Mouse (Mus musculus): ENCODE data around the gene Atxn1. TPM values are rescaled to one million over a fixed set of nuclear protein-coding genes. Genes with fewer than 3 reads are reported as not detected.

The Atxn1 gene
- polyA plus RNA-seq, 1 experiment, result 34.1 TPM

GRCm38 (mm10) chr13:45990486-45990885 is 25.7 kb upstream of the Atxn1 start:
- TF ChIP-seq CTCF (IDR thresholded peaks at IDR 0.05; ENCODE audit: extremely low read depth, insufficient read depth, low read length), result no peak
- peaks cover 3% of the 10 kb centered on the region for H3K4me1 ChIP-seq (ENCODE audit: control insufficient read depth, insufficient read depth, low read length)

GRCm38 (mm10) chr13:45979246-45979645 is 14.4 kb upstream of the Atxn1 start:
- TF ChIP-seq POLR2A (IDR thresholded peaks at IDR 0.05; ENCODE audit: extremely low read depth, insufficient read depth, low read length) (no peak), CTCF (IDR thresholded peaks at IDR 0.05; ENCODE audit: extremely low read depth, insufficient read depth, low read length) (no peak)
- Histone ChIP-seq H3K27ac (ENCODE audit: insufficient read depth, low read length) (no peak overlapping the region), H3K4me1 (ENCODE audit: control insufficient read depth, insufficient read depth, low read length) (no peaks in the 10 kb centered on the region), H3K4me3 (ENCODE audit: insufficient read depth, low read length) (no peak overlapping the region)

More at GRCm38 (mm10) chr13:45990486-45990885, 25.7 kb upstream of the Atxn1 start:
- no peak overlapping the region for H3K27ac ChIP-seq (ENCODE audit: insufficient read depth, low read length)
- H3K4me3 ChIP-seq (ENCODE audit: insufficient read depth, low read length), result no peak overlapping the region

GRCm38 (mm10) chr13:45976894-45977293 is 12.1 kb upstream of the Atxn1 start:
- Histone ChIP-seq H3K4me3 (ENCODE audit: insufficient read depth, low read length) (no peak overlapping the region), H3K4me1 (ENCODE audit: control insufficient read depth, insufficient read depth, low read length) (no peaks in the 10 kb centered on the region), H3K27ac (ENCODE audit: insufficient read depth, low read length) (no peak overlapping the region)
- TF ChIP-seq CTCF (IDR thresholded peaks at IDR 0.05; ENCODE audit: extremely low read depth, insufficient read depth, low read length) (peak; percentile 81), POLR2A (IDR thresholded peaks at IDR 0.05; ENCODE audit: extremely low read depth, insufficient read depth, low read length) (no peak)

- Histone ChIP-seq H3K4me1 (ENCODE audit: control insufficient read depth, insufficient read depth, low read length) (no peaks in the 10 kb centered on the region), H3K27ac (ENCODE audit: insufficient read depth, low read length) (no peak overlapping the region), H3K4me3 (ENCODE audit: insufficient read depth, low read length) (no peak overlapping the region)
- TF ChIP-seq CTCF (IDR thresholded peaks at IDR 0.05; ENCODE audit: extremely low read depth, insufficient read depth, low read length) (no peak), POLR2A (IDR thresholded peaks at IDR 0.05; ENCODE audit: extremely low read depth, insufficient read depth, low read length) (no peak)
These were observed 9.8 kb upstream of the Atxn1 start for GRCm38 (mm10) chr13:45974651-45975050.

- Histone ChIP-seq H3K4me1 (ENCODE audit: control insufficient read depth, insufficient read depth, low read length) (no peaks in the 10 kb centered on the region), H3K4me3 (ENCODE audit: insufficient read depth, low read length) (no peak overlapping the region), H3K27ac (ENCODE audit: insufficient read depth, low read length) (no peak overlapping the region)
- no peak for TF ChIP-seq POLR2A (IDR thresholded peaks at IDR 0.05; ENCODE audit: extremely low read depth, insufficient read depth, low read length)
- TF ChIP-seq CTCF (IDR thresholded peaks at IDR 0.05; ENCODE audit: extremely low read depth, insufficient read depth, low read length), result no peak
These were observed 9.2 kb upstream of the Atxn1 start for GRCm38 (mm10) chr13:45973972-45974490.

GRCm38 (mm10) chr13:45970920-45971536 is 6.2 kb upstream of the Atxn1 start:
- H3K4me1 ChIP-seq (ENCODE audit: control insufficient read depth, insufficient read depth, low read length), result no peaks in the 10 kb centered on the region

GRCm38 (mm10) chr13:45968206-45968605 is 3.4 kb upstream of the Atxn1 start:
- no peak for TF ChIP-seq POLR2A (IDR thresholded peaks at IDR 0.05; ENCODE audit: extremely low read depth, insufficient read depth, low read length)
- no peak for TF ChIP-seq CTCF (IDR thresholded peaks at IDR 0.05; ENCODE audit: extremely low read depth, insufficient read depth, low read length)
- Histone ChIP-seq H3K27ac (ENCODE audit: insufficient read depth, low read length) (no peak overlapping the region), H3K4me3 (ENCODE audit: insufficient read depth, low read length) (no peak overlapping the region)

More at GRCm38 (mm10) chr13:45970920-45971536, 6.2 kb upstream of the Atxn1 start:
- Histone ChIP-seq H3K4me3 (ENCODE audit: insufficient read depth, low read length) (no peak overlapping the region), H3K27ac (ENCODE audit: insufficient read depth, low read length) (no peak overlapping the region)
- no peak for TF ChIP-seq POLR2A (IDR thresholded peaks at IDR 0.05; ENCODE audit: extremely low read depth, insufficient read depth, low read length)
- TF ChIP-seq CTCF (IDR thresholded peaks at IDR 0.05; ENCODE audit: extremely low read depth, insufficient read depth, low read length), result no peak

GRCm38 (mm10) chr13:45967371-45967770 is 2.6 kb upstream of the Atxn1 start:
- Histone ChIP-seq H3K27ac (ENCODE audit: insufficient read depth, low read length) (no peak overlapping the region), H3K4me3 (ENCODE audit: insufficient read depth, low read length) (no peak overlapping the region), H3K4me1 (ENCODE audit: control insufficient read depth, insufficient read depth, low read length) (no peaks in the 10 kb centered on the region)
- no peak for TF ChIP-seq CTCF (IDR thresholded peaks at IDR 0.05; ENCODE audit: extremely low read depth, insufficient read depth, low read length)
- no peak for TF ChIP-seq POLR2A (IDR thresholded peaks at IDR 0.05; ENCODE audit: extremely low read depth, insufficient read depth, low read length)

More at GRCm38 (mm10) chr13:45968206-45968605, 3.4 kb upstream of the Atxn1 start:
- H3K4me1 ChIP-seq (ENCODE audit: control insufficient read depth, insufficient read depth, low read length), result no peaks in the 10 kb centered on the region

- TF ChIP-seq CTCF (IDR thresholded peaks at IDR 0.05; ENCODE audit: extremely low read depth, insufficient read depth, low read length), result peak; percentile 39; the same call in 1 of the 2 replicates
- no peak for TF ChIP-seq POLR2A (IDR thresholded peaks at IDR 0.05; ENCODE audit: extremely low read depth, insufficient read depth, low read length)
- Histone ChIP-seq H3K4me3 (ENCODE audit: insufficient read depth, low read length) (peak overlapping the region; percentile 84; the same call in 1 of the 2 replicates), H3K4me1 (ENCODE audit: control insufficient read depth, insufficient read depth, low read length) (peaks cover 2% of the 10 kb centered on the region; the same call in 1 of the 2 replicates), H3K27ac (ENCODE audit: insufficient read depth, low read length) (no peak overlapping the region)
These were observed 1.8 kb upstream of the Atxn1 start for GRCm38 (mm10) chr13:45966586-45966985.

All from cortical plate, adult 2 months (tissue).